Mouse (Mus musculus) cortical plate, adult 2 months (tissue): ENCODE results near the gene Necap2. TPM values are rescaled to one million over a fixed set of nuclear protein-coding genes. Genes with fewer than 3 reads are reported as not detected.

Source experiments
- H3K27ac ChIP-seq: fragments of 200-500 bp; 2 replicates; pipeline ENCODE4 v1.5.1; 2012; ENCODE audit warnings: low read length, control low read depth, inconsistent platforms; ENCODE audit not compliant: insufficient read depth
- H3K4me1 ChIP-seq: fragments of 200-500 bp; 2 replicates; pipeline ENCODE4 v1.6.1; 2011; ENCODE audit warnings: low read length; ENCODE audit not compliant: control insufficient read depth, insufficient read depth
- H3K4me3 ChIP-seq: fragments of 200-500 bp; 2 replicates; pipeline ENCODE4 v1.5.1; 2011; ENCODE audit warnings: mild to moderate bottlenecking, low read length, control low read depth; ENCODE audit not compliant: insufficient read depth
- CTCF ChIP-seq: fragments of 200-500 bp; IDR thresholded peaks from 2 replicates; pipeline ENCODE4 v1.5.1; 2011; ENCODE audit warnings: mild to moderate bottlenecking, control low read depth, low read length; ENCODE audit not compliant: insufficient read depth; ENCODE audit errors: extremely low read depth
- POLR2A ChIP-seq: fragments of 200-500 bp; IDR thresholded peaks from 2 replicates; pipeline ENCODE4 v1.6.1; 2011; ENCODE audit warnings: mild to moderate bottlenecking, low read length, control low read depth; ENCODE audit not compliant: insufficient read depth; ENCODE audit errors: extremely low read depth
- polyA plus RNA-seq: library from polyadenylated mRNA; depleted of rRNA; stranded (reverse); fragments of >200 nt; gene quantifications from 2 replicates; pipeline ENCODE4 v1.2.3, GENCODE M21; 2012; rRNA removed

Necap2 gene
- polyA plus RNA-seq, 1 experiment = 62.3 TPM

GRCm38 (mm10) chr4:141017657-141018436, 60.3 kb downstream of the Necap2 start:
- TF ChIP-seq POLR2A (no peak), CTCF (no peak)
- Histone ChIP-seq H3K27ac (no peak overlapping the region), H3K4me1 (0 out of 2 replicates have a peak, but pooled peaks cover 2% of the 10 kb centered on the region), H3K4me3 (no peak overlapping the region)

Other genes with a start within 250 kb of the Necap2 start
- 0.04 TPM in 1 of 2 replicates, not detected in the other for gene Padi1, start 232.6 kb downstream of the Necap2 start, polyA plus RNA-seq
- 19.4 and 19.7 TPM in 2 replicates for gene Padi2, start 172.0 kb downstream of the Necap2 start, polyA plus RNA-seq
- 276 and 282 TPM in 2 replicates for gene Sdhb, start 117.2 kb downstream of the Necap2 start, polyA plus RNA-seq
- 180 and 187 TPM in 2 replicates for gene Atp13a2, start 91.5 kb downstream of the Necap2 start, polyA plus RNA-seq
- gene Mfap2, start 67.9 kb downstream of the Necap2 start, polyA plus RNA-seq = 9.6 and 10.9 TPM in 2 replicates
- 85.8 and 95.2 TPM in 2 replicates for gene Crocc, start 17.8 kb downstream of the Necap2 start, polyA plus RNA-seq
- 0.53 and 0.71 TPM in 2 replicates for gene Spata21, start 10.0 kb upstream of the Necap2 start, polyA plus RNA-seq
- gene Szrd1, start 61.4 kb upstream of the Necap2 start, polyA plus RNA-seq = 18.0 and 19.4 TPM in 2 replicates
- 20.7 and 22.6 TPM in 2 replicates for gene Fbxo42, start 69.6 kb upstream of the Necap2 start, polyA plus RNA-seq
- 3.0 and 3.3 TPM in 2 replicates for gene Rsg1, start 135.6 kb upstream of the Necap2 start, polyA plus RNA-seq
- gene Arhgef19, start 161.1 kb upstream of the Necap2 start, polyA plus RNA-seq = 11.8 and 13.2 TPM in 2 replicates
- gene Epha2, start 222.9 kb upstream of the Necap2 start, polyA plus RNA-seq = 1.2 and 1.3 TPM in 2 replicates